Mouse (Mus musculus) cerebellum, adult 8-10 months (tissue): ENCODE measurements around the gene Gpr137b.
"Not testable (repeated sequence)": the region's sequence is repeated elsewhere in the genome, so short reads cannot be mapped to it uniquely, and the experiment has no call there.

Experiments used
- DNase-seq: peaks from one replicate; pipeline ENCODE4 v3.0.0; 2022

Gene Gpr137b

DNA sequence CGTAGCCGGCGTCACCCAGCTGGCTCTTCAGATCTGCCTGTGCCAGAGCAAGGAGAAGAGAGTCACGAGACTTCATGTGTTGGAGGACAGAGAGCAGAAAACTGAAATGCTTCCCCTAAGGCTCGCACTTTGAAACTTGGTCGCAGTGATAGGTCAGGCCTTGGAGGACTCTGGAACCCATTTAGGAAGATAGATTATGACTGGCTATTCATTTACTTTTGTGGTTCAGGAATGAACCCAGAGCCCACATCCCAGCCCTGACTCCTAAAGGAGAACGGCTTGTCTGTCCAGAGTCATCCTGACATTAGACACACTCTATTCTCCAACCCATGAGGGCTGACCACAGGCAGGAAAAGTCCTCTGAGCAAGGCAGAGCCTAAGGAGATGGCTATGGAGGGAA, 30.3 kb downstream of the Gpr137b start:
- DNase-seq: not testable (repeated sequence)

GRCm38 (mm10) chr13:13362261-13362660, 31.6 kb downstream of the Gpr137b start:
- peak; percentile 21 for DNase-seq

DNA sequence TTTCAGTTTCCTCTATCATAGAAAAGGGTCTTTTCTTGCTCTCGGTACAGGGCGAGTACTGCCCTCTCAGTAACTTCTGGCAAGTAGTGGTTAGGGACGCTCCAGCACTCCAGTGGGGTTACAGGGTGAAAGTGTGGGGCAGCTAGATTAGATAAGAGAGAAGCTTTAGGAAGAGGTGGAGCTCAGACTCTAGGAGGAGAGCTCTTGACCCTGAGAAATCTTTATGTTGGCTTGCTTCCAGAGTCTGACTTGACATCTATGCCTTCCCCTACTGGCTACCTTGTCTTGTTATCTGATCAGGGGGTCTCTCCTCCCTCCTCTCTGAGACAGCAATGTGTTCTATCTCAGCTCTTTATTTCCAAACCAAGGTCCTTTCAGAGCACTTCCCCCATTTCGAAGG, 33.8 kb downstream of the Gpr137b start:
- DNase-seq: not testable (repeated sequence)

DNA sequence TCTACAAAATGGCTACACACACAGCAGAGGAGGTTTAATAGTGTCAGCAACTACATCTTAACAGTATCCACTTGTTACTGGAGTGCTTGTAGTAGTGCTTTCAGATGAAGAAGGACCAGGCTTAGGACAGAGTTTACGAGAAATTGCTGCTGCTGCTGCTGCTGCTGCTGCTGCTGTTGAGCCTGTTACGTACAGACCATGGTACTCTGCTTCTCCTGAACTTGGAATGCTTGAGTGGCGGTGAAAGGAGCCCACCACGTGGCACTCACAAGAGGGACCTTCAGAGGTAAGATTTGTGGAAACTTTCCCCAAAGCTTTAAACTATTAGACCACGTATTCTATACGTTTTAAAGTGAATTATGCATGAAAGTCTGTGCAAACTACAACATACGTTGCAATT, 35.2 kb downstream of the Gpr137b start:
- DNase-seq: not testable (repeated sequence)

DNA sequence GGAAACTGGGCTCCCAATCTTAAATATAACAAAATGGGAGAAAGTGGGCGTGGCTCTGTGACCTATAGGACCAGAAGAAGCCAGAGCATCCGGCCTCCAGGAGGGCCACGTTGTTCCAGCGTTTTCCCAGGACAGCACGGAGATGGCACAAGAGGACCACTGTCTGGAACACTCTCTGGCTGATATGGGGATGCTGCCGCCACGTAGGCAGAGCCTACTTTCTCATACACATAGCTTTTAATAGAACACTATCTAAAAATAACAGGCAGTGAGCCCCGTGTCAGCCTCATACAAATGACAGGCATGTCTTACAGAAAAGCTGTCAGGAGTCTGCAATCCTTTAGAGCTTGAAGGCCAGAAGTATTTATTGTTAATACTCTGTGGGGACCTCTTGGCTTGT, 35.7 kb downstream of the Gpr137b start:
- not testable (repeated sequence) for DNase-seq

- DNase-seq: not testable (repeated sequence)
These were observed 41.7 kb downstream of the Gpr137b start for GRCm38 (mm10) chr13:13352113-13352512.

DNA sequence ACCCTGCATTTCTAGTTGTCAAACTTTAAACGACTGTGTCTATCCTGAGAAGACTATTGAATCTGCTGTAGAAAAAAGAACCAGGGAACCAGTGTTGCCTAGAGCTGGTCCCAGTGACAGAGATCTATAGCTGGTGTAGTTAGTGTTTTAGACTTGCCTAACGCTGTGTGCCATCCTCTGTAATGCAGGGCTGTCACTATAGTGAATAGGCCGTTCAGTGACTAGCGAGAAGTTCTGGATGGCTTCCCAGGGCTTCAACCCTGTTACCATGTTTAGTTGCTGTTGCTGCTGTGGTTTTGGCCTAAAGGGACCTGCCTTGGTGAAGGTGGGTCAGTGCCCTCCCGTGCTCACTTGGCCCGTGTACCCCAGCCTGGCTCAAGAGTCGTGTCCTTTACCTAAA, 43.1 kb downstream of the Gpr137b start:
- DNase-seq: not testable (repeated sequence)

- no peak for DNase-seq
These were observed 44.5 kb downstream of the Gpr137b start for GRCm38 (mm10) chr13:13349288-13349687.

DNA sequence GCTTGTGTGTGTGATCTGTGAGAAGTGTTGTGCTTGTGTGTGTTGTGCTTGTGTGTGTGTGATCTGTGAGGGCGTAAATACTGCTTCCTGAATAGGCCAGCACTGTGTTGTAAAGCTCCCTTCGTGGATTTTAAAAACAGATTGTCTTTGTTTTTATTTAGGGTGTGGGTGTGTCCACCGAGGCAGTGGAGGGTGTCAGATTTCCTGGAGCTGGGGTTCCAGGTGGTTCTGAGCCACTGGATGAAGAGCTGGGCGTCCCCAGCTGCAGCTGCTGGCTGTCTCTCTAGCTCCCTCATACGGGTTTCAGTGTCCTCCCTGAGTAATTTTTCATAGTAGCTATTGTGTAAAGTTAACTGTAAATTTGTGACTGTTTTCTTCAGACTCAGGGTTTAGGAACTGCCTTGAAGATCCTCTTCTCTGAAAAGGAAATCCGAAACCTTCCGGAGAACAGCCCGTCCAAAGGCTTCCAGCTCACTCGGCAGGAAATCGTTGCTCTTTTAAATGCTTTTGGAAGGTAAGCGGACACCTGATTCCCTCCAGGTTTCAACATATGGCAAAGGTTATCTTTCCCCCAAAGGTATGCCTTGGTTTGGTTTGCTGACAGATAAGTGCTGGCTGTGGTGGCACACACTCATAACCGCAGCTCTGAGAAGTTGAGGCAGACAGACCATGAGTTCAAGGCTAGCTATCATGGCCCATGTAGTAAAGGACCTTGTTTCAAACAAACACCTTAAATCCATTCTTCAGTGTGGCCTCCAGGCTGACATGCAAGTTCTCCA, 46.0 kb downstream of the Gpr137b start:
- DNase-seq: not testable (repeated sequence)

- not testable (repeated sequence) for DNase-seq
These were observed 56.5 kb downstream of the Gpr137b start for GRCm38 (mm10) chr13:13337361-13337760.

GRCm38 (mm10) chr13:13328876-13329275, 64.9 kb downstream of the Gpr137b start:
- DNase-seq: no peak
